Mouse (Mus musculus): ENCODE results near the gene Gng12. TPM values are rescaled to one million over a fixed set of nuclear protein-coding genes. Genes with fewer than 3 reads are reported as not detected.

Gene Gng12
- total and polyA plus RNA-seq, 2 experiments from 2014 or later: 20.1 to 41.0 TPM

DNA sequence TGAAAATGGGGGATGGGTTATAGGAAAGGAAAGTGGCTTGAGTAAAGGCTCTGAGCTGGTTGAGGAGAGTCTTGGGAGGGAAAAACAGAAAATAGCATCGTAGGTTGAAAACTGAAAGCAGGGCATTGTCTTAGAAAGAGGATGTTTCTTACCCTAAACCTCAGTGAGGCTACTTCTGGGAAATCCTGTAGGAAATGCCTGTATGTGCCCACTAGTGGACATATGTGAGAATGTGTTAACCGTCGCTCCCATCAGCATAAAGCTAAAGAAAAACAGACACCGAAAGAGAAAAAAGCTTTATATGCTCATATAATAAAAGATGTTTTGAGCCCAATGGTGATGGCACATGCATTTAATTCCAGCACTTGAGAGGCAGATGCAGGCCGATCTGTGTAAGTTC is 163.9 kb downstream of the Gng12 start:
- no peak for TF ChIP-seq CTCF (IDR thresholded peaks at IDR 0.05; ENCODE audit: low read depth)
- no peaks in the 10 kb centered on the region for H3K9me3 ChIP-seq (replicated peaks; ENCODE audit: control insufficient read depth, low read length)
- H3K9ac ChIP-seq (replicated peaks; ENCODE audit: low read depth, low read length): no peak overlapping the region
- ATAC-seq (ENCODE audit: insufficient read depth, low read depth): no peak
- no peak overlapping the region for H3K27ac ChIP-seq (ENCODE audit: low read depth)
- H3K4me2 ChIP-seq (ENCODE audit: low read depth, low read length): no peak overlapping the region
- H3K4me3 ChIP-seq (ENCODE audit: low read depth, low read length): no peak overlapping the region
- WGBS: 74% methylated on average over 5 of the region's 5 CpGs
- no peak for DNase-seq (ENCODE audit: low spot score)
- no peaks in the 10 kb centered on the region for H3K27me3 ChIP-seq (ENCODE audit: control insufficient read depth, insufficient read depth, low read length)
- H3K4me1 ChIP-seq (ENCODE audit: control insufficient read depth, insufficient read depth): no peaks in the 10 kb centered on the region
- no peaks in the 10 kb centered on the region for H3K36me3 ChIP-seq (replicated peaks; ENCODE audit: control insufficient read depth, insufficient read depth, low read length)

GRCm38 (mm10) chr6:67069219-67069762 is 173.1 kb downstream of the Gng12 start:
- no peak overlapping the region for H3K4me2 ChIP-seq (ENCODE audit: low read depth, low read length)

GRCm38 (mm10) chr6:67069800-67070315 is 173.7 kb downstream of the Gng12 start:
- DNase-seq (ENCODE audit: low spot score) (no peak), ATAC-seq (ENCODE audit: insufficient read depth, low read depth) (no peak)
- H3K4me1 ChIP-seq (ENCODE audit: control insufficient read depth, insufficient read depth): 0 out of 2 replicates have a peak, but pooled peaks cover 4% of the 10 kb centered on the region
- no peaks in the 10 kb centered on the region for H3K9me3 ChIP-seq (replicated peaks; ENCODE audit: control insufficient read depth, low read length)
- WGBS: 56% methylated on average over 9 of the region's 9 CpGs
- no peak overlapping the region for H3K4me2 ChIP-seq (ENCODE audit: low read depth, low read length)
- H3K9ac ChIP-seq (replicated peaks; ENCODE audit: low read depth, low read length): no peak overlapping the region
- no peaks in the 10 kb centered on the region for H3K27me3 ChIP-seq (ENCODE audit: control insufficient read depth, insufficient read depth, low read length)
- H3K4me3 ChIP-seq (ENCODE audit: low read depth, low read length): no peak overlapping the region
- no peak overlapping the region for H3K27ac ChIP-seq (ENCODE audit: low read depth)
- TF ChIP-seq EP300 (IDR thresholded peaks at IDR 0.05; ENCODE audit: low read depth) (no peak), CTCF (IDR thresholded peaks at IDR 0.05; ENCODE audit: low read depth) (no peak)
- no peaks in the 10 kb centered on the region for H3K36me3 ChIP-seq (replicated peaks; ENCODE audit: control insufficient read depth, insufficient read depth, low read length)

More at GRCm38 (mm10) chr6:67069219-67069762, 173.1 kb downstream of the Gng12 start:
- Histone ChIP-seq H3K9ac (replicated peaks; ENCODE audit: low read depth, low read length) (no peak overlapping the region), H3K27ac (ENCODE audit: low read depth) (no peak overlapping the region), H3K9me3 (replicated peaks; ENCODE audit: control insufficient read depth, low read length) (no peaks in the 10 kb centered on the region), H3K4me1 (ENCODE audit: control insufficient read depth, insufficient read depth) (0 out of 2 replicates have a peak, but pooled peaks cover 4% of the 10 kb centered on the region), H3K27me3 (ENCODE audit: control insufficient read depth, insufficient read depth, low read length) (no peaks in the 10 kb centered on the region), H3K36me3 (replicated peaks; ENCODE audit: control insufficient read depth, insufficient read depth, low read length) (no peaks in the 10 kb centered on the region), H3K4me3 (ENCODE audit: low read depth, low read length) (no peak overlapping the region)
- WGBS: 70% methylated on average over 8 of the region's 8 CpGs
- ATAC-seq (ENCODE audit: insufficient read depth, low read depth) (no peak), DNase-seq (ENCODE audit: low spot score) (no peak)
- TF ChIP-seq EP300 (IDR thresholded peaks at IDR 0.05; ENCODE audit: low read depth) (no peak), CTCF (IDR thresholded peaks at IDR 0.05; ENCODE audit: low read depth) (no peak)

Other genes with a start within 250 kb of the Gng12 start
- gene Vmn1r35, start 210.5 kb upstream of the Gng12 start, total RNA-seq (2014; rRNA removed; ENCODE audit: low replicate concordance): not detected in 2 replicates
- not detected in 2 replicates for gene Vmn1r35, start 210.5 kb upstream of the Gng12 start, polyA plus RNA-seq (2015; fragmentation: Nextera tagmentation; extraction: Ambion mirVana)
- gene Vmn1r36, start 177.2 kb upstream of the Gng12 start, total RNA-seq (2014; rRNA removed; ENCODE audit: low replicate concordance): not detected in 2 replicates
- gene Vmn1r36, start 177.2 kb upstream of the Gng12 start, polyA plus RNA-seq (2015; fragmentation: Nextera tagmentation; extraction: Ambion mirVana): not detected in 2 replicates
- not detected in 2 replicates for gene Vmn1r37, start 167.0 kb upstream of the Gng12 start, total RNA-seq (2014; rRNA removed; ENCODE audit: low replicate concordance)
- gene Vmn1r37, start 167.0 kb upstream of the Gng12 start, polyA plus RNA-seq (2015; fragmentation: Nextera tagmentation; extraction: Ambion mirVana): not detected in 2 replicates
- gene Vmn1r38, start 113.8 kb upstream of the Gng12 start, total RNA-seq (2014; rRNA removed; ENCODE audit: low replicate concordance): not detected in 2 replicates
- gene Vmn1r38, start 113.8 kb upstream of the Gng12 start, polyA plus RNA-seq (2015; fragmentation: Nextera tagmentation; extraction: Ambion mirVana): not detected in 2 replicates
- gene Vmn1r39, start 85.8 kb upstream of the Gng12 start, total RNA-seq (2014; rRNA removed; ENCODE audit: low replicate concordance): not detected in 2 replicates
- gene Vmn1r39, start 85.8 kb upstream of the Gng12 start, polyA plus RNA-seq (2015; fragmentation: Nextera tagmentation; extraction: Ambion mirVana): not detected in 2 replicates
- gene Gadd45a, start 141.1 kb downstream of the Gng12 start, total RNA-seq (2014; rRNA removed; ENCODE audit: low replicate concordance): 9.7 and 13.2 TPM in 2 replicates
- 14.5 and 15.1 TPM in 2 replicates for gene Gadd45a, start 141.1 kb downstream of the Gng12 start, polyA plus RNA-seq (2015; fragmentation: Nextera tagmentation; extraction: Ambion mirVana)

All from heart, postnatal 0 days (tissue).